Mouse (Mus musculus) C2C12 (cell line): ENCODE results near the gene Colec11.

Experiments
- CEBPB ChIP-seq: IDR thresholded peaks from one replicate; pipeline ENCODE4 v1.6.1; 2011; ENCODE audit warnings: low read depth, mild to moderate bottlenecking, control low read depth, moderate library complexity
- CTCF ChIP-seq: IDR thresholded peaks from one replicate; pipeline ENCODE4 v1.5.1; 2011; ENCODE audit not compliant: control insufficient read depth, insufficient read depth, insufficient read length

DNA sequence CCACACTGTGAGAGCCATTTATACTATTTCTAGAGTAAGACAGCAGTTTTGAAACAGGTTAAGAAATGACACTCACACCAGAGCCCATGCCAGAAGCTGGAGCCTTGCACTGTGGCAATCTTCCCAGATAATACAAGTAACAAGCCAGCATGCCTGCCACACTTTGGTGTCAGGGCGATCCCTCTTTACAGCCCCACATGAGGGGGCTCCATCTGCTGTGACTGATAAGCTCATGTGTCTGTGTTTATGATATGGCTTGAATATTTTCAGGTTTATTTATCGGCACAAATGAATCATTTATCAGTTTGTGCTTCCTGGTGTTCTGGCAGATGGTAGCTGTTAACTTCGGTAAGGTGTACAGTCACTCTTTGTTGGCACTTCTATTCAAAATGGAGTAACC is 45.0 kb downstream of the Colec11 start:
- TF ChIP-seq CEBPB (no peak), CTCF (no peak)
